Mouse (Mus musculus) induced T-regulatory cell, adult 2 months (primary cell): Measurements from ENCODE around the gene Olfr1026.

ENCODE experiments used
- DNase-seq: peaks from one replicate; pipeline ENCODE4 v3.0.0-alpha.2; 2012; ENCODE audit warnings: low read depth

Olfr1026 gene

DNA sequence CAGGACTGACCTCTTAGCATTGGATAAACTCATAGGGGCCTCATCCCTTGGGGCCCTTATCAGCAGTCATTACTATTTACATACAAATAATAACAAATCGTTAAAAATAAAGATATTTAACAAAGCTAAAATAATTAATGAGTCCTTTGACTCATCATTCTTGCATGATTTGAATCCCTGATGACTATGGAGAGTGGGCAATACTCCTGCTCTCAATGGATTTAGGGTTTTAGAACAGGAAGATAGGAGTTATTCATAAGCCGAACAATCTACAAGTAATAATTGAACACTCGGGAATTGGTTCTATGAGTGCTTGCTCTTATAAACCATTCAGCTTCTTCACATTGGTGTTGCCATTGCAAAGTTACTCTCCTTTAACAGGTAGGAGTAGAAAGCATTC, at the start of gene Olfr1026:
Olfr1026 (plus strand) TSS at position 301 of the 400 bp plus-strand sequence.
- no peak for DNase-seq

DNA sequence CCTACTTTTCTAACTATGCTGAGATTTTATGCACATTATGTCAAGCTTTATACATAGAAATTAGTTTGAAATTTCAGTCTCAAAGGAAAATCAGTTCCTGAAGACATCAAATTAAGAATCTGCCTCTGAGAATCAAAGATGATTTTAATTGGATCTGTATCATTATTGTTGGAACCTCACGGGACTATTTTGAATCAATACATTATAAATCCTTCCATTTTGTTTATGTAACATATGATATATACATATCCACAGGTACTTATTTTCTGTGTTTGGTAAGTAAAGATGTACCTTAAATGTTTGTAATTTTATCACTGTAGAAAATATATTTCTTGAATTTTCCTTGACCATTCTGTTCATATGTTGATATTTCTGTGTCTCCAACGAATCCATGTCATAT, 36.0 kb upstream of the Olfr1026 start, which contains the start of gene Olfr1023:
Olfr1023 (plus strand) TSS at position 301 of the 400 bp plus-strand sequence.
- no peak for DNase-seq

DNA sequence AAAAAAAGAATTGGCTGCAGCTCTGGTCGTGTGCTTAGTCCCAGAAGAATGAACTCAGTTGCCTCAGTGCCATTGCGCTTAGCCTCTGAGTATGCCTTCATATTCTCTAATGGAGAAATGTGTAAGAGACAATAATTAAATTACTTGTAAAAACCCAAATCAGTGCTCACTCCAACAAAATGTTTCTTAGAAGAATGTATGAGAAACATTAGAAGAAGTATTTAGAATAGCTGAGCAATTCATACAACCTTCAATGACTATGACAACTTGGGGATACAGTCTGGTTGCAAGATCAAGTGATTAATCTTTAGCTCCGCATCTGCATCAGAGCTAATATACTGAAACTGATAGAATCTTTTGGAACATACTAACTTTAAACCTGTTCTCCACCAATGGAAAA, 16.4 kb upstream of the Olfr1026 start, which contains the start of gene Olfr1024:
Olfr1024 (minus strand) TSS at position 101 of the 400 bp plus-strand sequence.
- no peak for DNase-seq

DNA sequence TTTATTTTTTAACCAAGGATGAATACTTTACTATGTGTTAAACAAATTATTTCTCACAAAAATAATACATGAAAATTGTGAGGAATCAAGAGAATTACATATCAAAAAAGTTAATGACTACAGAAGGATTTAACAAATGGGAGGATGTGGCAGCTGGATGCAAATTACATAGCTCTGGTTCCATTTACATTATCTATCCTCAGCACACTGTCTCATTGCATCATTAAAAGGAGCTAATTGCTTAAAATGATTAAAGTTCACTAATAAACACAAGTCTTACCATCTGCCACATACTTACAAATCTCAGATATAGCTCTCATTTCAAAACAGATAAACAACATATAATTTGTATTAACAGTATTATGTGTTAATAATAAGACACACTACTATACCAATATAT, 8.2 kb upstream of the Olfr1026 start:
- DNase-seq, result no peak

DNA sequence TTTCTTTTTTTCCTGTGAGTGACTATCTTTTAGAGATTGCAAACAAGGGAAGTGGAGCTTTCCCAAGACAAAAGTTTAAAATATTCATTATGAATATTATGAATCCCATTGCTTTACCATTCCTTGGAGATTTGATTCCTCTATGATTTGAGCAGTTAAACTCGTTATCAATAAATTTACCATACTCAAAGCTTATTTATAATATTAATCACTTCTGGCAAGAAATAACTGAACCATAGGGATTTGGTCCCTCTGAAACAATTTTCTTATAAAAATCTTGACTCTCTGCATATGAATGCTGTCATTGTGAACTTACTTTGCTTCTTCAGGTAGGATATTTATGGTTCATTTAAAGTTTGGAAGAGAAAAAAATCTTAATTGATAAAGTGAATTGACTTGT, 6.5 kb upstream of the Olfr1026 start, which contains the start of gene Olfr1025-ps1:
Olfr1025-ps1 (plus strand) TSS at position 301 of the 400 bp plus-strand sequence.
- DNase-seq, result no peak

DNA sequence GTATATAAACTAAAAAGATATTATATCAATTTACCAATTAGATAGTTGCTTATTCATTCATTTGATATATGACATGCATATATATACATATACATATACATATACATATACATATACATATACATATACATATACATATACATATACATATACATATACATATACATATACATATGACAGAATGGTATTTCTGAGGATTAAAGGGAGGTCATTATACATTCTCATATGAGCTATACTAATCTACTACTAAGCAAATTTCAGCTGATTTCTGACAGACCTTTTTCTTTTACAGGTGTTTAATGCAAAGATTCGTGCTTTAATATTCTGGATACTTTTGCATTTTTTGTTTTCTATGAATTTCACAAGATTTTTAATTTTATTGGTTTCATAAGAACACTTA, 28.8 kb downstream of the Olfr1026 start, which contains the start of gene Olfr1028:
Olfr1028 (plus strand) TSS at position 301 of the 400 bp plus-strand sequence.
- no peak for DNase-seq

DNA sequence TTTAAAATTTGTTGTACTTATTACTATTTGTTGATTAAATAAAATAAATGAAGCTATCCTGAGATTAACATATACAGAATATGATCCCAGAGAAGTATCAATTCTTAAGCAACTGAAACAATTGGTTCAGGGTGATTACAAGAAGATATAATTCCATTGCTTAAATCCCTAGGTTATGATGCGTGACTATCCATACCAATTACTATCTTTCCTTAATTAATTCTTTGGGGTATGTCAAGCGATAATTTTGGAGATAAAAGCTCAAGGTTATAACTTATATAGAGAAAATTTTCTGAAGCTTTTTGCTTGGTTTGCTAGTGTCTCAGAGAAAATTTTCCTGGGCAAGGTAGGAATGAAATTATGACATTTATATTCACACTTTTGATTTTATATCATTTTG, 52.2 kb downstream of the Olfr1026 start, which contains the start of gene Olfr1029:
Olfr1029 (plus strand) TSS at position 301 of the 400 bp plus-strand sequence.
- no peak for DNase-seq
